Mouse (Mus musculus): ENCODE results near the gene 1110059E24Rik.
"Not testable (repeated sequence)": the region's sequence is repeated elsewhere in the genome, so short reads cannot be mapped to it uniquely, and the experiment has no call there.

1110059E24Rik gene

GRCm38 (mm10) chr19:21652285-21653171 lies at the start of gene 1110059E24Rik:
1110059E24Rik (minus strand) TSS chr19:21652976.
- peak; percentile 94 for DNase-seq (ENCODE audit: low read depth, low spot score)

DNA sequence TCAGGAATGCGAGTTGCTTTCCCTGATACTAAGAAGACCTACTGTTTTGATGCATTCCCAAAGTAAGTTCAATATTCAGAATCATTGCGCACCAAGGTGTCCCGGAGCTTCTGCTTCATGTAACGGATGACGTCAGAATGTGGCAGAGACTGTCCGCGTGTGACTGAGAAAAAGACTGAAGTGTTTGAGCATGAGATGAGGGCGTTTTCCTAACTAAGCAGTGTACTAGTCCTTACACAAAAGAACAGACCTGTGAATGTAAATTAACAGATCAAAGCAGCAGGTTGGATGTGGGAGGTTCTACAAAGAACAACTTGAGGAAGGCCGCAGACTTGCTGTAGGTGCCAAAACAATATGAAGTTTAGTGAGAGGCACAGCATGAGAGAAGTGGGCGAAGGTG lies 28.2 kb upstream of the 1110059E24Rik start:
- DNase-seq (ENCODE audit: low read depth, low spot score) = no peak

DNA sequence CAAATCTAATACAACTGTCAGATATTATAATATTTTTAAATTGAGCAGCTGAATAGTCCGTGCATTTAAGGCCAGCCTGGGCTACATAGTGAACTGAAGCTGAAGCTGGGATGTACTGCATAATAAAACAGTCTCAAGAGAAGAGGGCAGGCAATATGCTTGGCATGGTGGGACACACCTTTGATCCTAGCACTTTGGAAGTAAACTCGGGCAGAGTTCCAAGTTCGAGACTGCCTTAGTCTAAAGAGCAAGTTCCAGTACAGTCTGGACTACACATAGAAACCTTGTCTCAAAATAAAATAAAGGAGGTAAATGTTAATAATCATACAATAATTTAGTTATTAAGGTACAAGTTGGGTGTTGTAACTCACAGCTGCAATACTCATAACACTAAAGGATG lies 27.3 kb upstream of the 1110059E24Rik start:
- DNase-seq (ENCODE audit: low read depth, low spot score) = no peak

DNA sequence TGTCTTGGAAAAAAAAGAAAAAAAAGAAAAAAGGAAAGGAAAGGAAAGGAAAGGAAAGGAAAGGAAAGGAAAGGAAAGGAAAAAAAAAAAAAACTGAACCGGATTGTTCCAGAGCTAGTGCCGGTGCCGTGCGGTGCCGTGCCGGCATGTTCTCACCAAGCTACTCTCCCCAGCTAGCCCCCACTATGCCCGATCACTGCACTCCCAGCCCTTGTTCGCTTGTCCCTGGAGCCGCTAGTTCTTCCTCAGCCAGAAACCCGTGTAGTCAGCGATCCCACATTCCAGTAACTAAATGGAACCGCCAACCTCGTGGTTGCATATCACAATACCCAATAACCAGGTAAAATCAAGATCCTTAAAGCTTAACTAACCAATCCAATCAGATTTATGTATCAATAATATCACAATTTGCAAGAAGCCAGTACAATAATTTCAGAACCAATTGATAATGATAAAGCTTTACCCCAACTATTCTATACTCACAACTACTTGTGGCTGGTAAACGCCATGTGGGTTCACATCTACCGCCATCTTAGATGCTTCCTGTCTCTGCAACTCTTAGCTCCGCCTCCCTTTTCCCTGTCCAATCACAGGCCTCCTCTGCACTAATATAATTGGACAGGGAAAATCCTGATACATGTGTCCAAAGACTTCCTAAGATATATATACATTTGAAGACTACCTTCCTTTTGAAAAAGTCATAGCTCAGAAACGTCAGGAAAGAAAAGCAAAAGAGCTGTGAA lies 21.7 kb upstream of the 1110059E24Rik start:
- no peak for DNase-seq (ENCODE audit: low read depth, low spot score)

- no peak for DNase-seq (ENCODE audit: low read depth, low spot score)
These were observed 16.9 kb upstream of the 1110059E24Rik start for GRCm38 (mm10) chr19:21669650-21670049.

DNA sequence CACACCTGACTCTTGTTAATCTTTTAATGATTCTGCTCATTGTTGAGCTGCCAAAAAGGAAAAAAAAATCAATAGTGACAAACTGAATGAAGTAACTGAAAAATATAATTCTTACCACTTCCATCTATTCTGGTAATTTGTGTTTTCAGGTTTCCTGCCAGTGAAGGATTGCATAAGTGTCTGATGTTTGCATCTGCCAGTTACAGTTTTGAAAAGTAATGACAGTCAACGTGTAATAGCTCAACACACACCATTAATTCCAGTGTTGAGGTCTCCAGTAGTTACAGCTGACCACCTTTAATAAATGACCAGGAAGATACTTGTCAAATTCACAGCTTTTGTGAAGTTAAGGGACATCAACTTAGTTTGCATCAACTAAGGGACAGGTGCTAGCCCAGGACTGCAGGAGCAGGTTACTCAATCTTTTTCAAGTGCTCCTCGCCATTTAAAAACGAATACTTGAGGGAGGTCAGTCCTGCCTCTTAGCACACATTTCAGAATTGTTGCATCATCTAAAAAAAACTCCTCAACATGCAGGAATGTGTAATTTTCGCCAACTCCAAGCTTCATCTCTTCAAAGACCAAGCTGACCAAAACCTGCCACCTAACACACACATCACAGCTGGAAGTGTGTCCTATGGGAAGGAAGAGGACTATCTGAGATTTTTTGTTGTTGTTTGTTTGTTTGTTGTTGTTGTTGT lies 11.1 kb upstream of the 1110059E24Rik start:
- no peak for DNase-seq (ENCODE audit: low read depth, low spot score)

- DNase-seq (ENCODE audit: low read depth, low spot score) = no peak
These were observed 8.0 kb upstream of the 1110059E24Rik start for GRCm38 (mm10) chr19:21660734-21661133.

GRCm38 (mm10) chr19:21654788-21655187 lies 2.0 kb upstream of the 1110059E24Rik start:
- DNase-seq (ENCODE audit: low read depth, low spot score) = no peak

DNA sequence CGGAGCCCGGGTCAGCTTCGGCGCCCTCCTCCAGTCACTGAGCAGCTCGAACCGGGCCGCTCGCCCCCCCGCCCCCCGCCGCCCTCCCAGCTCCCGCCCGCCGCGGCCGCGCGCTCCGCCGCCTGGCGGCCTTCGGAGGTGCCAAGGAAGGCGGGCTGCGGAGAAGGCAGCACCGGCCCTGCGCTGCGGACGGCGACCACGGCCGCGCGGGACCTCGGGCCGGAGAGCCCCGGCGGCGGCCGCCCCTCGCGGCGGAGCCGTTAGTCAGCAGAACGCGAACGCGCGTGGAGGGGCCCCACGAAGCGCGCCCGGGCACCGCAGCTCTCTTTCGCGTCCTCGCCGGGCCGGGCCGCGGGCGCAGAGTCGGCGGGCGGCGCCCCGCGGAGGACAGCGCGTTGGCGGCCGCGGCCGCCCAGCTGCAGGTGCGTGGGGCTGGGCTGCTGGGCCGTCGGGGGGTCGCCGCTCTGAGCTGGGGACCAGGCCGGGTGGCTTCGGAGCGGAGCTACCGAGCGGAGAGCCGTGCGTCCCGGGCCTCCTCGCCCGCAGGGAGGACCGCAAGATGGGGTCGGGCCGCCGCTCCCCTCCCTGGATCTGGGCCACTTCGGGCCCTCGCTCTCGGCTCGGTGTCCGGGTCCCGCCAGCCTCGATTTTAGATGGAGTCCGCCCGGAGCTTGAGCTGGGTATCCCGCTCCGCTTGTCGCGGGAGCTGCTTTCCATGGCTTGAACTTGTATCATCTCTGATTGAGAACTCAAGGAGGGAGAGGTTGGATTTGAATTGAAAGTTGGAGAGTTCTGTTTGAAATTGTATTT lies 601 bp upstream of the 1110059E24Rik start, which contains the start of gene Abhd17b:
TSS of gene Abhd17b (plus strand) at position 14 of the 810 bp plus-strand sequence.
- peak; percentile 24 for DNase-seq (ENCODE audit: low read depth, low spot score)

- DNase-seq (ENCODE audit: low read depth, low spot score) = no peak
These were observed 1.1 kb downstream of the 1110059E24Rik start for GRCm38 (mm10) chr19:21651664-21652063.

DNA sequence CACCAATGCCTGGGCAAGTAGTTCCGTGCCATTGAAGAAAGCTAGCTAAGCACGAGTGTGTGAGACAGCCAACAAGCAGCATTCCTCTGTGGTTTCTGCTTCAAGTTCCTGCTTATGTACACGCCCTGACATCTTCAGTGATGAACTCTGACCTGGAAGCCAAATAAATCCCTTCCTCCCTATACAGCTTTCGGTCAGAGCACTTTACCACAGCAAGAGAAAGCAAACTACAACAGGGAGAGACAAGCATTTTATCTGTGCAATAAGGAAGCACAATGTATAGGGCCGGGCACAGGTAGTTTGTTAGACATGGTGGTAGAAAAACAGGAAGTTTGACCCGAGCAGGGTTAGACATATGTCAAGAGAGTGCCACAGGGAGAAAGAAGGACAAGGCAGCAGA lies 6.6 kb downstream of the 1110059E24Rik start:
- DNase-seq (ENCODE audit: low read depth, low spot score) = no peak

GRCm38 (mm10) chr19:21645301-21645700 lies 7.5 kb downstream of the 1110059E24Rik start:
- DNase-seq (ENCODE audit: low read depth, low spot score) = no peak

DNA sequence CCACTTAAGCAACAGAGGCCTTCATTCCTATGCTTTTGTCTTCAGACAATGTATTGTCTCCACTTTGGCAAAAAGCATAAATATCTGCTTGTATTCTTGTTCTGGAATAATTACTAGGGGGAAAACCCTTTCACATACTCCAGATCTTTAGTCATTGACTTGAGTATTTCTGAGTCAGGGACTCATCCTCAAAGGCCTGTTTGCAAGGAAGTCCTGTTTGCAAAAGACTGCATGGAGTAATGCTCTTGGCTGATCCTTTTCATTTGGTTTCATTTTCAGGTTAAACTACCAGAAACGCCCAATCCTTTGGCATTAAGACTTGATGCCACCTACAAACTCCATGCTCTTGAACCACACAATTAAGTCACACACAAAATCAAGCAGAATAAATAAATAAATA lies 8.8 kb downstream of the 1110059E24Rik start:
- DNase-seq (ENCODE audit: low read depth, low spot score) = no peak

GRCm38 (mm10) chr19:21637672-21638071 lies 15.1 kb downstream of the 1110059E24Rik start:
- DNase-seq (ENCODE audit: low read depth, low spot score) = no peak

- DNase-seq (ENCODE audit: low read depth, low spot score) = no peak
These were observed 15.9 kb downstream of the 1110059E24Rik start for GRCm38 (mm10) chr19:21636907-21637306.

GRCm38 (mm10) chr19:21635406-21635805 lies 17.4 kb downstream of the 1110059E24Rik start:
- no peak for DNase-seq (ENCODE audit: low read depth, low spot score)

GRCm38 (mm10) chr19:21630656-21631331 lies 22.0 kb downstream of the 1110059E24Rik start:
- no peak for DNase-seq (ENCODE audit: low read depth, low spot score)

DNA sequence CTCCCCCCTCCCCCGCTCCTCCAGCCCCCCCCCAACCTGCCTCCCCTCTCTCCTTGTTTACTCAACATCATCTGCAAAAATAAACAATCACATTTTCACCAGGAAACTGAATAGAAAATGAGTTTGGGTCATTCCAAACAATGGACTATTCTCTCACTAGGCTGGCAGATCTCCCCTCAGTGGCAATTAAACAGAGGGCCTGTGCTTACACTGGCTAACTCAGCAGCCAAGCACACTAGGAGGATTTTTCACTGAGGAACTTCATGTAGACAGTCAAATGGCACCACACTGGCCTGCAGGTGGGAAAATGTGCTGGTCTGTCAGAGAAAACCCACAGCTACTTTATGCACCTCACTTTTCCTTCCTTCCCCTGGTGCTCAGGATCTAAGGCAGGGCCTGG lies 23.3 kb downstream of the 1110059E24Rik start:
- no peak for DNase-seq (ENCODE audit: low read depth, low spot score)

DNA sequence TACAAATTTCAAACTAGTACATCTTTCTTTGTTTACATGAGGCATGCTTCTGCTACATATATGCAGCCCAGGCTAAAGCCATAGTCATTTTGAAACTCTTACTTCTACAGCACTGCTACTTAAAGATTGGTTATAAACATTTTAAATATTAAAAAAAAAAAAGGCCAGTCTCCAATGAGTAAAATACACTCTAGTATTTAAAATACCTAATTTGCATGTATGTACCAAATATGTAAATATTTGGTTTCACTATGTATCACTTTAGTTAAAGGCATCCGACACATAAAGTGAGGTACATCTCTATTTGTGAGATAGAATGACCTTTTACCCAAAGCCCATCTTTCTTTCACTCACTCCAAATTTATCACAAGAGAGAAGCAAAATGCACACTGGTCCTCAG lies 23.7 kb downstream of the 1110059E24Rik start:
- no peak for DNase-seq (ENCODE audit: low read depth, low spot score)

GRCm38 (mm10) chr19:21628440-21628839 lies 24.3 kb downstream of the 1110059E24Rik start:
- not testable (repeated sequence) for DNase-seq (ENCODE audit: low read depth, low spot score)
